Mouse (Mus musculus) embryonic facial prominence, embryonic 13.5 days (tissue): Measurements from ENCODE around the gene Upf3b. TPM values are rescaled to one million over a fixed set of nuclear protein-coding genes. Genes with fewer than 3 reads are reported as not detected.
"Not testable (repeated sequence)": the region's sequence is repeated elsewhere in the genome, so short reads cannot be mapped to it uniquely, and the experiment has no call there.

Experiments
- ATAC-seq: fragments of 200-750 bp; cut with Nextera tagmentation; 2 replicates; pipeline ENCODE4 v1.8.0; 2017; ENCODE audit warnings: low read depth; ENCODE audit not compliant: insufficient number of reproducible peaks, insufficient read depth, low FRiP score, low TSS enrichment
- H3K27ac ChIP-seq: fragments of 300-500 bp; sonication (generic); 2 replicates; pipeline ENCODE4 v1.5.1; 2015; ENCODE audit warnings: moderate library complexity, mild to moderate bottlenecking, inconsistent platforms
- H3K27me3 ChIP-seq: fragments of 300-500 bp; sonication (generic); 2 replicates; pipeline ENCODE4 v1.6.1; 2015; ENCODE audit warnings: mild to moderate bottlenecking, inconsistent platforms
- H3K36me3 ChIP-seq: fragments of 300-500 bp; sonication (generic); 2 replicates; pipeline ENCODE4 v1.6.1; 2015; ENCODE audit warnings: mild to moderate bottlenecking, inconsistent platforms
- H3K4me1 ChIP-seq: fragments of 300-500 bp; sonication (generic); 2 replicates; pipeline ENCODE4 v1.6.1; 2015; ENCODE audit warnings: inconsistent platforms
- H3K4me2 ChIP-seq: fragments of 300-500 bp; sonication (generic); 2 replicates; pipeline ENCODE4 v1.6.1; 2015; ENCODE audit warnings: moderate library complexity, mild to moderate bottlenecking, inconsistent platforms
- H3K4me3 ChIP-seq: fragments of 300-500 bp; sonication (generic); 2 replicates; pipeline ENCODE4 v1.5.1; 2015; ENCODE audit warnings: mild to moderate bottlenecking, inconsistent platforms
- H3K9ac ChIP-seq: fragments of 300-500 bp; sonication (generic); 2 replicates; pipeline ENCODE4 v1.6.1; 2015; ENCODE audit warnings: mild to moderate bottlenecking, inconsistent platforms
- H3K9me3 ChIP-seq: fragments of 300-500 bp; sonication (generic); 2 replicates; pipeline ENCODE4 v1.6.1; 2016; ENCODE audit warnings: inconsistent platforms
- WGBS: fragments of 180-500 bp; shearing (Covaris S2); methylation state at CpG from one replicate; pipeline ENCODE4 v1.1.7; 2015; ENCODE audit warnings: mixed read lengths; 5-methylcytosine and 5-hydroxymethylcytosine counted together
- polyA plus RNA-seq: library from polyadenylated mRNA; unstranded; fragments of >200 nt; fragmentation: Nextera tagmentation; extraction: Ambion mirVana; gene quantifications from 2 replicates; pipeline ENCODE4 v1.2.1, GENCODE M21; 2015

Upf3b gene
- polyA plus RNA-seq, 1 experiment from 2014 or later: 23.4 TPM

GRCm38 (mm10) chrX:37109526-37110192 lies 463 bp downstream of the Upf3b start:
- Histone ChIP-seq H3K4me3 (peak overlapping the region; percentile 56), H3K4me1 (no peaks in the 10 kb centered on the region), H3K36me3 (no peaks in the 10 kb centered on the region), H3K27me3 (no peaks in the 10 kb centered on the region), H3K4me2 (peak overlapping the region; percentile 66), H3K9ac (peak overlapping the region; percentile 71), H3K27ac (peak overlapping the region; percentile 58), H3K9me3 (no peaks in the 10 kb centered on the region)
- peak; percentile 63 for ATAC-seq
- 23% methylated on average over 27 of the region's 27 CpGs for WGBS

GRCm38 (mm10) chrX:37103826-37104225 lies 6.3 kb downstream of the Upf3b start:
- no peaks in the 10 kb centered on the region for H3K9me3 ChIP-seq
- 76% methylated on average over 2 of the region's 2 CpGs for WGBS
- no peak for ATAC-seq
- no peaks in the 10 kb centered on the region for H3K4me1 ChIP-seq
- no peaks in the 10 kb centered on the region for H3K27me3 ChIP-seq
- H3K9ac ChIP-seq: no peak overlapping the region
- H3K4me2 ChIP-seq: no peak overlapping the region
- no peak overlapping the region for H3K27ac ChIP-seq
- no peak overlapping the region for H3K4me3 ChIP-seq
- peaks cover 5% of the 10 kb centered on the region; the same call in 1 of the 2 replicates for H3K36me3 ChIP-seq

GRCm38 (mm10) chrX:37098681-37099080 lies 11.4 kb downstream of the Upf3b start:
- Histone ChIP-seq H3K36me3 (0 out of 2 replicates have a peak, but pooled peaks cover 9% of the 10 kb centered on the region), H3K9ac (no peak overlapping the region), H3K4me3 (no peak overlapping the region), H3K4me1 (no peaks in the 10 kb centered on the region), H3K9me3 (no peaks in the 10 kb centered on the region), H3K4me2 (no peak overlapping the region), H3K27ac (no peak overlapping the region), H3K27me3 (no peaks in the 10 kb centered on the region)
- ATAC-seq: no peak
- 93% methylated on average over 3 of the region's 3 CpGs for WGBS

- H3K27ac ChIP-seq: no peak overlapping the region
These were observed 14.9 kb downstream of the Upf3b start for GRCm38 (mm10) chrX:37095106-37095768.

GRCm38 (mm10) chrX:37091457-37091856 lies 18.7 kb downstream of the Upf3b start:
- 86% methylated on average over 3 of the region's 3 CpGs for WGBS
- Histone ChIP-seq H3K9me3 (no peaks in the 10 kb centered on the region), H3K4me1 (no peaks in the 10 kb centered on the region), H3K9ac (no peak overlapping the region), H3K4me3 (no peak overlapping the region), H3K27ac (no peak overlapping the region), H3K36me3 (no peaks in the 10 kb centered on the region; the same call in 1 of the 2 replicates), H3K4me2 (no peak overlapping the region), H3K27me3 (no peaks in the 10 kb centered on the region)
- ATAC-seq: no peak

More at GRCm38 (mm10) chrX:37095106-37095768, 14.9 kb downstream of the Upf3b start:
- Histone ChIP-seq H3K9me3 (no peaks in the 10 kb centered on the region), H3K27me3 (no peaks in the 10 kb centered on the region), H3K4me3 (no peak overlapping the region), H3K9ac (no peak overlapping the region), H3K4me2 (no peak overlapping the region), H3K36me3 (peaks cover 9% of the 10 kb centered on the region; the same call in 1 of the 2 replicates), H3K4me1 (no peaks in the 10 kb centered on the region)
- ATAC-seq: no peak
- WGBS: 88% methylated on average over 11 of the region's 11 CpGs

GRCm38 (mm10) chrX:37088778-37089177 lies 21.3 kb downstream of the Upf3b start:
- Histone ChIP-seq H3K4me3 (no peak overlapping the region), H3K27ac (no peak overlapping the region), H3K4me2 (no peak overlapping the region), H3K9ac (no peak overlapping the region), H3K4me1 (no peaks in the 10 kb centered on the region), H3K36me3 (no peaks in the 10 kb centered on the region; the same call in 1 of the 2 replicates), H3K9me3 (no peaks in the 10 kb centered on the region), H3K27me3 (no peaks in the 10 kb centered on the region)
- WGBS: 63% methylated on average over 1 of the region's 1 CpGs
- ATAC-seq: no peak

- peak overlapping the region; percentile 91 for H3K27ac ChIP-seq
- H3K9me3 ChIP-seq: no peaks in the 10 kb centered on the region
- WGBS: 17% methylated on average over 9 of the region's 9 CpGs
- H3K27me3 ChIP-seq: no peaks in the 10 kb centered on the region
- peak; percentile 32; the same call in 1 of the 2 replicates for ATAC-seq
- H3K4me3 ChIP-seq: peak overlapping the region; percentile 58
- H3K4me1 ChIP-seq: 0 out of 2 replicates have a peak, but pooled peaks cover 6% of the 10 kb centered on the region
- H3K4me2 ChIP-seq: peak overlapping the region; percentile 55
- peak overlapping the region; percentile 59; the same call in 1 of the 2 replicates for H3K9ac ChIP-seq
- H3K36me3 ChIP-seq: peaks cover 13% of the 10 kb centered on the region; the same call in 1 of the 2 replicates
These were observed 24.5 kb downstream of the Upf3b start for GRCm38 (mm10) chrX:37085665-37086064.

- H3K4me3 ChIP-seq: peak within 1 kb of the TSS; percentile 58
- no peaks in the 10 kb centered on the region for H3K27me3 ChIP-seq
- peak within 1 kb of the TSS; percentile 69 for H3K4me2 ChIP-seq
- peak within 1 kb of the TSS; percentile 85 for H3K9ac ChIP-seq
- peaks cover 13% of the 10 kb centered on the region; the same call in 1 of the 2 replicates for H3K36me3 ChIP-seq
- WGBS: 16% methylated on average over 38 of the region's 38 CpGs
- no peaks in the 10 kb centered on the region for H3K9me3 ChIP-seq
- 0 out of 2 replicates have a peak, but pooled peaks cover 6% of the 10 kb centered on the region for H3K4me1 ChIP-seq
- ATAC-seq: peak; percentile 91
- H3K27ac ChIP-seq: peak within 1 kb of the TSS; percentile 91
These were observed 25.0 kb downstream of the Upf3b start, which contains the start of gene Rpl39 for GRCm38 (mm10) chrX:37084927-37085660. TSS of gene Rpl39 (minus strand) at chrX:37085402.

- ATAC-seq: no peak
- peak overlapping the region; percentile 91 for H3K27ac ChIP-seq
- WGBS: 17% methylated on average over 19 of the region's 19 CpGs
These were observed 25.7 kb downstream of the Upf3b start for GRCm38 (mm10) chrX:37084318-37084926.

GRCm38 (mm10) chrX:37081194-37081593 lies 28.9 kb downstream of the Upf3b start:
- WGBS: 51% methylated on average over 6 of the region's 6 CpGs
- Histone ChIP-seq H3K4me1 (0 out of 2 replicates have a peak, but pooled peaks cover 6% of the 10 kb centered on the region), H3K4me2 (no peak overlapping the region), H3K9ac (no peak overlapping the region), H3K4me3 (no peak overlapping the region), H3K27ac (no peak overlapping the region), H3K9me3 (no peaks in the 10 kb centered on the region), H3K27me3 (no peaks in the 10 kb centered on the region), H3K36me3 (peaks cover 13% of the 10 kb centered on the region; the same call in 1 of the 2 replicates)
- ATAC-seq: no peak

More at GRCm38 (mm10) chrX:37084318-37084926, 25.7 kb downstream of the Upf3b start:
- H3K27me3 ChIP-seq: no peaks in the 10 kb centered on the region
- no peaks in the 10 kb centered on the region for H3K9me3 ChIP-seq
- H3K4me2 ChIP-seq: peak overlapping the region; percentile 69
- peak overlapping the region; percentile 85 for H3K9ac ChIP-seq
- H3K36me3 ChIP-seq: peaks cover 13% of the 10 kb centered on the region; the same call in 1 of the 2 replicates
- H3K4me1 ChIP-seq: 0 out of 2 replicates have a peak, but pooled peaks cover 6% of the 10 kb centered on the region
- peak overlapping the region; percentile 58 for H3K4me3 ChIP-seq

GRCm38 (mm10) chrX:37080345-37080744 lies 29.8 kb downstream of the Upf3b start:
- H3K9me3 ChIP-seq, H3K27me3 ChIP-seq, ATAC-seq, H3K27ac ChIP-seq, H3K4me1 ChIP-seq, H3K4me3 ChIP-seq, H3K4me2 ChIP-seq, H3K9ac ChIP-seq: not testable (repeated sequence)
- peaks cover 13% of the 10 kb centered on the region; the same call in 1 of the 2 replicates for H3K36me3 ChIP-seq
- WGBS: 63% methylated on average over 4 of the region's 4 CpGs
